Mouse (Mus musculus): Measurements from ENCODE around the gene Gm10490. TPM values are rescaled to one million over a fixed set of nuclear protein-coding genes. Genes with fewer than 3 reads are reported as not detected.

Gm10490 gene
- polyA plus RNA-seq, 2 experiments: not detected

DNA sequence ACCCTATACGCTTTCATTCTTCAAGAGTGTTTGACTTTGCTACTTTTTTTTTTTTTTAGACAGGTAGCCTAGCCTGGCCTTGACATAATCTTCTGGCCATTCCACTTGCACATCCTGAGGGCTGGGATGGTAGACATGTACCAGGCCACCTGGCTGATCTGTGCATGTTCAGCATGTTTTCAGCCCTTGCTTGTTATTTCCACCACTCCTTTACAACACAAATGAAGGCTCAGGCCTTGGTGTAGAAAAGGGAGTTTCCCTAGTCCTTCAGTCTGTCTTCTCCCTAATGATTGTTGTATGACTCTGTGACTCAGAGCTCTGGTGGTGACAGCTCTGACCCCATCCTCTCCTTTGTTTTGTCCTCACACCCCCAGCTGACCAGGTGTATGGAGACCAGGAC is 42.2 kb upstream of the Gm10490 start:
- DNase-seq (ENCODE audit: low read depth in 3 of 3, low spot score in 3 of 3) (no peak), ATAC-seq (ENCODE audit: insufficient read depth) (no peak)
- Histone ChIP-seq H3K9ac (replicated peaks) (no peak overlapping the region), H3K4me3 (ENCODE audit: insufficient read depth in 1 of 2, low read depth in 2 of 2, low read length in 2 of 2) (no peak overlapping the region), H3K4me2 (ENCODE audit: low read depth) (no peak overlapping the region), H3K27ac (no peak overlapping the region), H3K27me3 (ENCODE audit: control insufficient read depth, insufficient read depth, low read length) (no peaks in the 10 kb centered on the region), H3K9me3 (ENCODE audit: control insufficient read depth, low read length) (no peaks in the 10 kb centered on the region), H3K4me1 (replicated peaks; ENCODE audit: control insufficient read depth in 2 of 2, insufficient read depth in 2 of 2, low read length in 1 of 2) (peaks cover 0 to 3% of the 10 kb centered on the region in 2 experiments; a peak in 1 of 4 replicates), H3K36me3 (replicated peaks; ENCODE audit: control insufficient read depth, insufficient read depth, low read depth) (peaks cover 13% of the 10 kb centered on the region)
- TF ChIP-seq CTCF (IDR thresholded peaks at IDR 0.05; ENCODE audit: low read depth) (no peak), EP300 (IDR thresholded peaks at IDR 0.05; ENCODE audit: low read depth) (no peak)
- 82% methylated on average over 1 of the region's 1 CpGs for WGBS (ENCODE audit: insufficient replicate concordance)

DNA sequence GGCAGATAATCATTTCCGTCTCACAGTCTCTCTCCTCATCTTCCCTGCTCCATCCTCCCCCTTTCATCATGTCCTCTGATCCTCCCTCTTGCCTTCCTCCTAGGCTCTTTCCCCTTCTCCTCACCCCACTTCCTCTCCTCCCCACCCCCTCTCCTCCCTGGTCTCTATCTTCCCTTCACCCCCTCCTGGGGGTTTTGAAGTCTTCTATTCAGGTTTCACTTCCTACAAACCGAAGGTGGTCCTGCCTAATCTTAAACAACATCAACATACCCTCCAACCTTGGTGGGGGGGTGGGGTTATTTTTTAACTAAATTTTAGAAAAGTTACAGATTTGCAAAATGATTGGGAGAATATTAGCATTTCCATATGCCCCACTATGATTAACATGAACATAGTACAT is 40.8 kb upstream of the Gm10490 start:
- ATAC-seq (ENCODE audit: insufficient read depth) (no peak), DNase-seq (ENCODE audit: low read depth in 3 of 3, low spot score in 3 of 3) (no peak)
- no peaks in the 10 kb centered on the region for H3K9me3 ChIP-seq (ENCODE audit: control insufficient read depth, low read length)
- no peak overlapping the region for H3K4me3 ChIP-seq (ENCODE audit: insufficient read depth in 1 of 2, low read depth in 2 of 2, low read length in 2 of 2)
- H3K36me3 ChIP-seq (replicated peaks; ENCODE audit: control insufficient read depth, insufficient read depth, low read depth): peaks cover 20% of the 10 kb centered on the region
- no peak overlapping the region for H3K9ac ChIP-seq (replicated peaks)
- H3K4me2 ChIP-seq (ENCODE audit: low read depth): no peak overlapping the region
- peaks cover 0 to 3% of the 10 kb centered on the region in 2 experiments; a peak in 1 of 4 replicates for H3K4me1 ChIP-seq (replicated peaks; ENCODE audit: control insufficient read depth in 2 of 2, insufficient read depth in 2 of 2, low read length in 1 of 2)
- 43% methylated on average over 2 of the region's 2 CpGs for WGBS (ENCODE audit: insufficient replicate concordance)
- H3K27me3 ChIP-seq (ENCODE audit: control insufficient read depth, insufficient read depth, low read length): no peaks in the 10 kb centered on the region
- H3K27ac ChIP-seq: no peak overlapping the region
- TF ChIP-seq CTCF (IDR thresholded peaks at IDR 0.05; ENCODE audit: low read depth): no peak
- no peak for TF ChIP-seq EP300 (IDR thresholded peaks at IDR 0.05; ENCODE audit: low read depth)

DNA sequence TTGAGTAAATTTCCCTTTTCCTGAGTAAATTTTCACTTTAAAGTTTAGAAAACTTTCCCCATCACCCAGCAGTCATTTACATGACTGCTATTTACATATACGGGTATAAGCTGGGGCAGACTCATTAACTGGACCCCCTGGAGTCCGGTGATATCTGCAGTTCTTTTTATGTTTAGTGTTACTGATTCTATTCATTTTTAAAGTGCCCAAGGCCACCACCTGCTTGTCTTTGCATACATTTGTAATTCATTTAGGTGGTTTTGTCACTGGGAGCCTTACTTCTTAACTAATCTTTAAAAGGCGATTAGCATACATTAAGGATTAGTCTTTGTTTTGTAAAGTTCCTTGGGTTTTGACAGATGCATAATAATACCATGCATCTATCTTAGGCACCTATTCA is 39.5 kb upstream of the Gm10490 start:
- DNase-seq (ENCODE audit: low read depth in 3 of 3, low spot score in 3 of 3) (no peak), ATAC-seq (ENCODE audit: insufficient read depth) (no peak)
- H3K9ac ChIP-seq (replicated peaks): no peak overlapping the region
- H3K4me3 ChIP-seq (ENCODE audit: insufficient read depth in 1 of 2, low read depth in 2 of 2, low read length in 2 of 2): no peak overlapping the region
- WGBS (ENCODE audit: insufficient replicate concordance): 65% methylated on average over 3 of the region's 3 CpGs
- TF ChIP-seq CTCF (IDR thresholded peaks at IDR 0.05; ENCODE audit: low read depth): no peak
- TF ChIP-seq EP300 (IDR thresholded peaks at IDR 0.05; ENCODE audit: low read depth): no peak
- H3K27me3 ChIP-seq (ENCODE audit: control insufficient read depth, insufficient read depth, low read length): no peaks in the 10 kb centered on the region
- H3K4me2 ChIP-seq (ENCODE audit: low read depth): no peak overlapping the region
- peaks cover 0 to 3% of the 10 kb centered on the region in 2 experiments; a peak in 1 of 4 replicates for H3K4me1 ChIP-seq (replicated peaks; ENCODE audit: control insufficient read depth in 2 of 2, insufficient read depth in 2 of 2, low read length in 1 of 2)
- H3K36me3 ChIP-seq (replicated peaks; ENCODE audit: control insufficient read depth, insufficient read depth, low read depth): peaks cover 27% of the 10 kb centered on the region
- no peak overlapping the region for H3K27ac ChIP-seq
- no peaks in the 10 kb centered on the region for H3K9me3 ChIP-seq (ENCODE audit: control insufficient read depth, low read length)

DNA sequence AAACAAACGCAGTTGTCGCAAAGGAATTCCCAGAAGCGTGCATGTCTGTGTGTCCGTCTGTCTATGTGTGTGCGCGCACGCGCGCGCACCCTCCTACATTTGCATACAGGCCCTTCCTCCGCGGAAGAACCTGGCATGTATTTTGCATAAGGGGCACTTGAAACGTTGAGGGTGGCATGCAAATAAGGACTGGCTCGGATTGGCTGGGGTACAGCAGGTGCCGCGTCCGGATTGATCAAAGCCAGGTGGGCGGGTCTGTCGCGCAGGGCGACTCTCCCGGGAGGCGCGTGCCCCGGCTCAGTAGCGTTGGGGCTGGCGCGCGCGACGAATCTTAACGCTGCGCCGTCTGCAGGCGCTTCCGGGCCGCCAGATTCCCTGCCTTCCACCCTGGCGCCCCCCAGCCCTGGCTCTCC is 31.3 kb upstream of the Gm10490 start, which contains the start of gene Pim2:
TSS of gene Pim2 (plus strand) at position 256 of the 413 bp plus-strand sequence.
- H3K9ac ChIP-seq (replicated peaks): peak within 1 kb of the TSS; percentile 3; the same call in 1 of the 2 replicates
- no peak within 1 kb of the TSS for H3K27ac ChIP-seq
- H3K36me3 ChIP-seq (replicated peaks; ENCODE audit: control insufficient read depth, insufficient read depth, low read depth): peaks cover 12% of the 10 kb centered on the region
- DNase-seq (ENCODE audit: low read depth in 3 of 3, low spot score in 3 of 3): peak; percentile 71 to 78 (median 76)
- H3K4me2 ChIP-seq (ENCODE audit: low read depth): peak within 1 kb of the TSS; percentile 74
- TF ChIP-seq CTCF (IDR thresholded peaks at IDR 0.05; ENCODE audit: low read depth) (no peak), EP300 (IDR thresholded peaks at IDR 0.05; ENCODE audit: low read depth) (no peak)
- peak within 1 kb of the TSS; percentile 53 to 62 for H3K4me3 ChIP-seq (ENCODE audit: insufficient read depth in 1 of 2, low read depth in 2 of 2, low read length in 2 of 2)
- WGBS (ENCODE audit: insufficient replicate concordance): 11% methylated on average over 26 of the region's 38 CpGs
- H3K9me3 ChIP-seq (ENCODE audit: control insufficient read depth, low read length): no peaks in the 10 kb centered on the region
- peak; percentile 95 for ATAC-seq (ENCODE audit: insufficient read depth)
- no peaks in the 10 kb centered on the region for H3K27me3 ChIP-seq (ENCODE audit: control insufficient read depth, insufficient read depth, low read length)
- peaks cover 0 to 11% of the 10 kb centered on the region in 2 experiments; a peak in 3 of 4 replicates for H3K4me1 ChIP-seq (replicated peaks; ENCODE audit: control insufficient read depth in 2 of 2, insufficient read depth in 2 of 2, low read length in 1 of 2)

DNA sequence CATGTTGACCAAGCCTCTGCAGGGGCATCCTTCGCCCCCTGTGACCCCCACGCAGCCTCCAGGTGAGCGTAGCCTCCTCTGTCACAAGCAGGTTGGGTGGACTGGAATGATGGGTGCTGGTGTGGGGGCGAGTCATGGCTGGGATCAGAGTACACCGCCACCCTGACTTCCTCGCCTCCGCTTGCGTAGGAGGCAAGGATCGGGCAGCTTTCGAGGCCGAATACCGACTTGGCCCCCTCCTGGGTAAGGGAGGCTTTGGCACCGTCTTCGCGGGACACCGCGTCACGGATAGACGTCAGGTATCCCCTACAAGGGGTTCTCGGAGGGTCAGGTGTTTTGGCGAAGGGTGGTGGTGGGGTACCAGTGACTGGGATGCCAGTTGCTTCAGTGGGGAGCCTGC is 30.8 kb upstream of the Gm10490 start:
- H3K4me2 ChIP-seq (ENCODE audit: low read depth): peak overlapping the region; percentile 74
- no peak overlapping the region for H3K9ac ChIP-seq (replicated peaks)
- H3K36me3 ChIP-seq (replicated peaks; ENCODE audit: control insufficient read depth, insufficient read depth, low read depth): peaks cover 7% of the 10 kb centered on the region
- ATAC-seq (ENCODE audit: insufficient read depth) (peak; percentile 14; the same call in 1 of the 2 replicates), DNase-seq (ENCODE audit: low read depth in 3 of 3, low spot score in 3 of 3) (no peak)
- H3K4me3 ChIP-seq (ENCODE audit: insufficient read depth in 1 of 2, low read depth in 2 of 2, low read length in 2 of 2): peak overlapping the region; percentile 47 to 53
- no peaks in the 10 kb centered on the region for H3K27me3 ChIP-seq (ENCODE audit: control insufficient read depth, insufficient read depth, low read length)
- WGBS (ENCODE audit: insufficient replicate concordance): 23% methylated on average over 21 of the region's 21 CpGs
- no peaks in the 10 kb centered on the region for H3K9me3 ChIP-seq (ENCODE audit: control insufficient read depth, low read length)
- peaks cover 0 to 11% of the 10 kb centered on the region in 2 experiments; a peak in 3 of 4 replicates for H3K4me1 ChIP-seq (replicated peaks; ENCODE audit: control insufficient read depth in 2 of 2, insufficient read depth in 2 of 2, low read length in 1 of 2)
- TF ChIP-seq CTCF (IDR thresholded peaks at IDR 0.05; ENCODE audit: low read depth) (no peak), EP300 (IDR thresholded peaks at IDR 0.05; ENCODE audit: low read depth) (no peak)
- no peak overlapping the region for H3K27ac ChIP-seq
